Mouse (Mus musculus): ENCODE results near the gene Ankrd22. TPM values are rescaled to one million over a fixed set of nuclear protein-coding genes. Genes with fewer than 3 reads are reported as not detected.

Gene Ankrd22
- polyA plus RNA-seq, 1 experiment from 2014 or later: 2.6 TPM

GRCm38 (mm10) chr19:34191645-34192007, 25.8 kb upstream of the Ankrd22 start:
- Histone ChIP-seq H3K27ac (ENCODE audit: low read length) (0 out of 2 replicates have a peak overlapping the region, but pooled peaks have one; percentile 84), H3K9ac (ENCODE audit: low read depth, low read length) (peak overlapping the region; percentile 87), H3K4me2 (ENCODE audit: low read depth, low read length) (peak overlapping the region; percentile 87), H3K27me3 (replicated peaks; ENCODE audit: control insufficient read depth, insufficient read depth, low read length) (no peaks in the 10 kb centered on the region), H3K4me1 (ENCODE audit: control insufficient read depth, insufficient read depth, low read length) (peaks cover 3% of the 10 kb centered on the region; the same call in 1 of the 2 replicates), H3K4me3 (ENCODE audit: low read length) (peak overlapping the region; percentile 78), H3K36me3 (ENCODE audit: control insufficient read depth, insufficient read depth, low read length) (no peaks in the 10 kb centered on the region), H3K9me3 (ENCODE audit: control insufficient read depth, low read length) (no peaks in the 10 kb centered on the region)
- 30% methylated on average over 10 of the region's 10 CpGs for WGBS
- no peak for ATAC-seq

- no peak for ATAC-seq
- WGBS: 90% methylated on average over 4 of the region's 4 CpGs
- Histone ChIP-seq H3K36me3 (ENCODE audit: control insufficient read depth, insufficient read depth, low read length) (no peaks in the 10 kb centered on the region), H3K9ac (ENCODE audit: low read depth, low read length) (no peak overlapping the region), H3K9me3 (ENCODE audit: control insufficient read depth, low read length) (no peaks in the 10 kb centered on the region), H3K27ac (ENCODE audit: low read length) (no peak overlapping the region), H3K27me3 (replicated peaks; ENCODE audit: control insufficient read depth, insufficient read depth, low read length) (no peaks in the 10 kb centered on the region), H3K4me1 (ENCODE audit: control insufficient read depth, insufficient read depth, low read length) (no peaks in the 10 kb centered on the region), H3K4me2 (ENCODE audit: low read depth, low read length) (no peak overlapping the region), H3K4me3 (ENCODE audit: low read length) (no peak overlapping the region)
Observed at GRCm38 (mm10) chr19:34186845-34187244, 21.0 kb upstream of the Ankrd22 start.

GRCm38 (mm10) chr19:34182490-34182889, 16.6 kb upstream of the Ankrd22 start:
- no peak overlapping the region for H3K9ac ChIP-seq (ENCODE audit: low read depth, low read length)
- no peak for ATAC-seq
- WGBS: 68% methylated on average over 5 of the region's 5 CpGs
- H3K27me3 ChIP-seq (replicated peaks; ENCODE audit: control insufficient read depth, insufficient read depth, low read length): no peaks in the 10 kb centered on the region
- no peak overlapping the region for H3K27ac ChIP-seq (ENCODE audit: low read length)
- H3K4me1 ChIP-seq (ENCODE audit: control insufficient read depth, insufficient read depth, low read length): no peaks in the 10 kb centered on the region
- H3K36me3 ChIP-seq (ENCODE audit: control insufficient read depth, insufficient read depth, low read length): no peaks in the 10 kb centered on the region
- H3K4me3 ChIP-seq (ENCODE audit: low read length): no peak overlapping the region
- H3K9me3 ChIP-seq (ENCODE audit: control insufficient read depth, low read length): no peaks in the 10 kb centered on the region
- H3K4me2 ChIP-seq (ENCODE audit: low read depth, low read length): no peak overlapping the region

GRCm38 (mm10) chr19:34181234-34181633, 15.4 kb upstream of the Ankrd22 start:
- Histone ChIP-seq H3K4me2 (ENCODE audit: low read depth, low read length) (no peak overlapping the region), H3K4me3 (ENCODE audit: low read length) (no peak overlapping the region), H3K36me3 (ENCODE audit: control insufficient read depth, insufficient read depth, low read length) (no peaks in the 10 kb centered on the region), H3K27ac (ENCODE audit: low read length) (no peak overlapping the region), H3K9me3 (ENCODE audit: control insufficient read depth, low read length) (no peaks in the 10 kb centered on the region), H3K4me1 (ENCODE audit: control insufficient read depth, insufficient read depth, low read length) (no peaks in the 10 kb centered on the region), H3K9ac (ENCODE audit: low read depth, low read length) (no peak overlapping the region), H3K27me3 (replicated peaks; ENCODE audit: control insufficient read depth, insufficient read depth, low read length) (no peaks in the 10 kb centered on the region)
- ATAC-seq: no peak
- WGBS: 75% methylated on average over 3 of the region's 3 CpGs

GRCm38 (mm10) chr19:34180316-34180715, 14.5 kb upstream of the Ankrd22 start:
- H3K9me3 ChIP-seq (ENCODE audit: control insufficient read depth, low read length): no peaks in the 10 kb centered on the region
- no peak overlapping the region for H3K4me2 ChIP-seq (ENCODE audit: low read depth, low read length)
- no peaks in the 10 kb centered on the region for H3K4me1 ChIP-seq (ENCODE audit: control insufficient read depth, insufficient read depth, low read length)
- 69% methylated on average over 2 of the region's 2 CpGs for WGBS
- no peaks in the 10 kb centered on the region for H3K36me3 ChIP-seq (ENCODE audit: control insufficient read depth, insufficient read depth, low read length)
- no peaks in the 10 kb centered on the region for H3K27me3 ChIP-seq (replicated peaks; ENCODE audit: control insufficient read depth, insufficient read depth, low read length)
- no peak overlapping the region for H3K27ac ChIP-seq (ENCODE audit: low read length)
- H3K9ac ChIP-seq (ENCODE audit: low read depth, low read length): no peak overlapping the region
- ATAC-seq: no peak
- H3K4me3 ChIP-seq (ENCODE audit: low read length): no peak overlapping the region

GRCm38 (mm10) chr19:34179136-34179535, 13.3 kb upstream of the Ankrd22 start:
- no peak for ATAC-seq
- WGBS: 84% methylated on average over 4 of the region's 4 CpGs

GRCm38 (mm10) chr19:34174004-34174403, 8.2 kb upstream of the Ankrd22 start:
- Histone ChIP-seq H3K4me1 (ENCODE audit: control insufficient read depth, insufficient read depth, low read length) (no peaks in the 10 kb centered on the region), H3K4me2 (ENCODE audit: low read depth, low read length) (no peak overlapping the region), H3K27me3 (replicated peaks; ENCODE audit: control insufficient read depth, insufficient read depth, low read length) (no peaks in the 10 kb centered on the region), H3K4me3 (ENCODE audit: low read length) (no peak overlapping the region), H3K27ac (ENCODE audit: low read length) (no peak overlapping the region), H3K9ac (ENCODE audit: low read depth, low read length) (no peak overlapping the region), H3K9me3 (ENCODE audit: control insufficient read depth, low read length) (no peaks in the 10 kb centered on the region), H3K36me3 (ENCODE audit: control insufficient read depth, insufficient read depth, low read length) (no peaks in the 10 kb centered on the region)
- no peak for ATAC-seq
- WGBS: 67% methylated on average over 3 of the region's 3 CpGs

More at GRCm38 (mm10) chr19:34179136-34179535, 13.3 kb upstream of the Ankrd22 start:
- Histone ChIP-seq H3K9me3 (ENCODE audit: control insufficient read depth, low read length) (no peaks in the 10 kb centered on the region), H3K27ac (ENCODE audit: low read length) (no peak overlapping the region), H3K4me2 (ENCODE audit: low read depth, low read length) (no peak overlapping the region), H3K4me1 (ENCODE audit: control insufficient read depth, insufficient read depth, low read length) (no peaks in the 10 kb centered on the region), H3K36me3 (ENCODE audit: control insufficient read depth, insufficient read depth, low read length) (no peaks in the 10 kb centered on the region), H3K27me3 (replicated peaks; ENCODE audit: control insufficient read depth, insufficient read depth, low read length) (no peaks in the 10 kb centered on the region), H3K9ac (ENCODE audit: low read depth, low read length) (no peak overlapping the region), H3K4me3 (ENCODE audit: low read length) (no peak overlapping the region)

- no peak overlapping the region for H3K4me3 ChIP-seq (ENCODE audit: low read length)
- no peaks in the 10 kb centered on the region for H3K4me1 ChIP-seq (ENCODE audit: control insufficient read depth, insufficient read depth, low read length)
- H3K4me2 ChIP-seq (ENCODE audit: low read depth, low read length): no peak overlapping the region
- no peak overlapping the region for H3K9ac ChIP-seq (ENCODE audit: low read depth, low read length)
- WGBS: 68% methylated on average over 3 of the region's 3 CpGs
- H3K36me3 ChIP-seq (ENCODE audit: control insufficient read depth, insufficient read depth, low read length): no peaks in the 10 kb centered on the region
- no peak for ATAC-seq
- no peaks in the 10 kb centered on the region for H3K9me3 ChIP-seq (ENCODE audit: control insufficient read depth, low read length)
- no peaks in the 10 kb centered on the region for H3K27me3 ChIP-seq (replicated peaks; ENCODE audit: control insufficient read depth, insufficient read depth, low read length)
- H3K27ac ChIP-seq (ENCODE audit: low read length): no peak overlapping the region
Observed at GRCm38 (mm10) chr19:34171167-34171566, 5.3 kb upstream of the Ankrd22 start.

GRCm38 (mm10) chr19:34169121-34169520, 3.3 kb upstream of the Ankrd22 start:
- Histone ChIP-seq H3K4me1 (ENCODE audit: control insufficient read depth, insufficient read depth, low read length) (no peaks in the 10 kb centered on the region), H3K27me3 (replicated peaks; ENCODE audit: control insufficient read depth, insufficient read depth, low read length) (no peaks in the 10 kb centered on the region), H3K4me3 (ENCODE audit: low read length) (no peak overlapping the region), H3K9me3 (ENCODE audit: control insufficient read depth, low read length) (no peaks in the 10 kb centered on the region), H3K27ac (ENCODE audit: low read length) (no peak overlapping the region), H3K36me3 (ENCODE audit: control insufficient read depth, insufficient read depth, low read length) (no peaks in the 10 kb centered on the region), H3K9ac (ENCODE audit: low read depth, low read length) (no peak overlapping the region), H3K4me2 (ENCODE audit: low read depth, low read length) (no peak overlapping the region)
- no peak for ATAC-seq

GRCm38 (mm10) chr19:34167896-34168661, 2.2 kb upstream of the Ankrd22 start:
- H3K27me3 ChIP-seq (replicated peaks; ENCODE audit: control insufficient read depth, insufficient read depth, low read length): no peaks in the 10 kb centered on the region
- H3K4me3 ChIP-seq (ENCODE audit: low read length): no peak overlapping the region
- no peaks in the 10 kb centered on the region for H3K36me3 ChIP-seq (ENCODE audit: control insufficient read depth, insufficient read depth, low read length)
- no peak for ATAC-seq
- H3K9me3 ChIP-seq (ENCODE audit: control insufficient read depth, low read length): no peaks in the 10 kb centered on the region
- no peak overlapping the region for H3K9ac ChIP-seq (ENCODE audit: low read depth, low read length)
- H3K27ac ChIP-seq (ENCODE audit: low read length): no peak overlapping the region
- 55% methylated on average over 7 of the region's 7 CpGs for WGBS
- no peak overlapping the region for H3K4me2 ChIP-seq (ENCODE audit: low read depth, low read length)
- no peaks in the 10 kb centered on the region for H3K4me1 ChIP-seq (ENCODE audit: control insufficient read depth, insufficient read depth, low read length)

Data from intestine, embryonic 16.5 days (tissue).